Mouse (Mus musculus) heart, postnatal 10 days (tissue): ENCODE measurements around the gene Adipor2. TPM values are rescaled to one million over a fixed set of nuclear protein-coding genes. Genes with fewer than 3 reads are reported as not detected.
A peak's percentile ranks its signal among the peaks of the same experiment; 100 is the strongest.
"Not testable (repeated sequence)": the region's sequence is repeated elsewhere in the genome, so short reads cannot be mapped to it uniquely, and the experiment has no call there.

Source experiments
- DNase-seq, 2 experiments: peaks; one replicate each; pipeline ENCODE4 v3.0.0; 2021
- intact Hi-C: fragments of 180-260 bp; cut with DNase I; formaldehyde crosslinking; loops from one replicate; pipeline ENCODE4 v1.15.1; 2025
- total RNA-seq, 2 experiments: library from RNA; stranded (reverse); gene quantifications; 2 replicates each; pipeline ENCODE4 v1.2.3; 2021

Gene Adipor2
- total RNA-seq, 2 experiments from 2014 or later = 59.0 to 61.0 TPM

- DNase-seq = peak in 1 of 2 experiments; percentile 29
- intact Hi-C loops = no loop called here
These were observed 21.8 kb downstream of the Adipor2 start for GRCm38 (mm10) chr6:119395421-119396308.

DNA sequence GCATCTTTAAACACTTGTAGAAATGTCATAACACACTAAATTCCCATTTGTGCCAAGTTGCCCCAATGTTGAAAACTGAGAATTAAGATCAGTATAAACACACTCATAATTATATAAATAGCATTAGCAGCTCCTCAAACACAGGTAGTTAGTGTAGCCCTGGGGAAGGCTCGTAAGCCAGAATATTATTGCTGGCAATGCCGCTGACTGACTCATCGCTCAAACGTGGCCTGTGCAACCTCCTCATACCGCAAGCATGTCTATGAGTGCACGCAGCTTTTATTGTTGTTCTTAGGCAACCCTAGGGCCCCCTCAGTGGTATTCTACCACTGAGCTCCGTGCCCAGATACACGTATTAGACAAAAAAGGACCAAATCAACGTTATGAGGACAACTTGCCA, 24.7 kb downstream of the Adipor2 start:
- no peak for DNase-seq
- intact Hi-C loops = no loop called here

- intact Hi-C loops = no loop called here
- no peak for DNase-seq
These were observed 26.8 kb downstream of the Adipor2 start for GRCm38 (mm10) chr6:119390728-119391127.

GRCm38 (mm10) chr6:119389089-119389488, 28.4 kb downstream of the Adipor2 start:
- intact Hi-C loops = loop anchor here (2.0 to 5.0 kb wide), 2 partner anchors 30 to 43 kb away; no protein-coding TSS in a partner anchor
- DNase-seq = peak in 1 of 2 experiments; percentile 20

GRCm38 (mm10) chr6:119388650-119389012, 28.9 kb downstream of the Adipor2 start:
- peak; percentile 96 to 97 for DNase-seq
- intact Hi-C loops = loop anchor here (2.0 to 5.0 kb wide), 2 partner anchors 30 to 44 kb away; no protein-coding TSS in a partner anchor

DNA sequence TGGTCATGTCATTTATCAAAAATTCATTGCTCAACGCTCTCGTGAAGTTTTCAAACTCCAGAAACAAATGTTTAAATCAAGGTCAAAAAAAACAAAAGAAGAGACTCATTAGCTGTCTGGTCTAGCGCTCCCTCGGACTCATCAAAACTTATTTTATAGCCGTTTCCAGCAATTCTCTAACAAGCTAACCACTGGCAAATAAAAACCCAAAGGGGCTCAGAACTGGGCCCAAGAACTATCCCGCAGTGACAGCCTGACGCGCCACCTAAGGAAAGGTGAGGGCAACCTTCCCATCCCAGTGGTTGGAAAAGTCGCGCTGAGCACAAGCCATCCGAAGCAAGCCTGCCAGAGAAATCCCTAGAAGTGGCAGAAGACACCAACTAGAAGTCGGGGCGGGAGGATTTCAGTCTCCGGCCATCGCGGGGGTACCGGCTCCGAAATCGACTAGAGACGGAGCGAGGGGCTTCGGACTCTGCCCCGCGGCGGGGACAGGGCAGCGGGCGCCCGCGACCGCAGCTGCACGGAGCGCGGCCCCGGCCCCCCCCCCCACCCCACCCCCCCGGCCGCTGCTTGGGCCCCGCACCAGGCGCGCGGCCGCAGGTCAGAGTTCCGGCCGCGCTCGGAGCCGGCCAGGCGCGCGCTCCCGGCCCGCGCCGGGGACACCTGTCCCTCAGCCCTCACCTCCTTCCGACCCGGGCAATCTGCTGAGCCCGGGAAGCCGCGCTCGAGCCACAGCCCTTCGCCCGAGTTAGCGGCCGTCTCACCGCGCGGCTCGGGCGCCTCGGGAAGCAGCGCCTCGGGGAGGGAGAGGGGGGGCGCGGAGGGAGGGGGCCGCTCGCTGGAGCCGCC, 29.5 kb downstream of the Adipor2 start:
- intact Hi-C loops = loop anchor here (2.0 to 5.0 kb wide), 2 partner anchors 31 to 44 kb away; no protein-coding TSS in a partner anchor
- peak; percentile 55 to 61 for DNase-seq

GRCm38 (mm10) chr6:119386821-119387220, 30.7 kb downstream of the Adipor2 start:
- intact Hi-C loops = loop anchor here (5.0 kb wide), 1 partner anchor 45 kb away; no protein-coding TSS in a partner anchor
- no peak for DNase-seq

- intact Hi-C loops = loop anchor here (5.0 kb wide), 1 partner anchor 46 kb away; no protein-coding TSS in a partner anchor
- no peak for DNase-seq
These were observed 31.1 kb downstream of the Adipor2 start for GRCm38 (mm10) chr6:119386421-119386820.

DNA sequence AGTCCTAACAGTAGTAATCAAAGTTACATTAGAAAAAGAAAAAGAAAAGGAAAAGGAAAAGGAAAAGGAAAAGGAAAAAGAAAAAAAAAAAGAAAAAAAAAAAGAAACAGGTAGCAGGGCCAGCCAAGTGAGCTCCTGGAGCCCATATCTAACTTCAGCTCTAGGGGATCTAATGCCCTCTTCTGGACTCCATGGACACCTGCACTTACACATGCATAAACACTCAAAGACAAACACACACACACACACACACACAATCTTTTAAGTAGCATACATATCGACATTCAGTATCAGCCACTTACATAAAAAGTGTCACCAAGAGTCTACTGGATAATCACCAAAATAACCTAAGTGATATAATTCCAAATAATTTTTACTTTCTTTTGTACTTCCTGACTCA, 31.8 kb downstream of the Adipor2 start:
- DNase-seq = no peak

DNA sequence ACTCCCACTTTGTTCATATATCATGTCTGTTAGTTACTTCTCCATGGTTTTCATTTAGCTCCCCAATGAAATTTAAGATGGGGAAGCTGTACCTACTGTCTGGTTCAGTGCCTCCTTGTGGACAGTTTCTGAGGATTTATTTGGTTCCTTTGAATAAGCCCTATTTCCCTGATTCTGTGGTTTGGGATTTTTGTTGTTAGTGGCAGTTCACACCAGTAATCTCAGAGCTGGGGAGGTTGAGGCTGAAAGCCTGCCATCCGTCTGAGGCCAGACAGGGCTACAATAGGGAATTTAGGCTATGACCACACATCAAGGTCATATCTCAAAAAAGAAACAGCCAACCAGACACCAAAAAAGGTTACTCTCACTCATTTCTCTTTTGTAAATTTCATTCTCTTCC, 38.9 kb downstream of the Adipor2 start:
- DNase-seq = no peak
- intact Hi-C loops = no loop called here

More for the DNA sequence above, 31.8 kb downstream of the Adipor2 start:
- intact Hi-C loops = loop anchor here (5.0 kb wide), 1 partner anchor 47 kb away; no protein-coding TSS in a partner anchor

- intact Hi-C loops = no loop called here
- no peak for DNase-seq
These were observed 39.9 kb downstream of the Adipor2 start for GRCm38 (mm10) chr6:119377613-119378012.

- intact Hi-C loops = no loop called here
- no peak for DNase-seq
These were observed 42.5 kb downstream of the Adipor2 start for GRCm38 (mm10) chr6:119375035-119375434.

DNA sequence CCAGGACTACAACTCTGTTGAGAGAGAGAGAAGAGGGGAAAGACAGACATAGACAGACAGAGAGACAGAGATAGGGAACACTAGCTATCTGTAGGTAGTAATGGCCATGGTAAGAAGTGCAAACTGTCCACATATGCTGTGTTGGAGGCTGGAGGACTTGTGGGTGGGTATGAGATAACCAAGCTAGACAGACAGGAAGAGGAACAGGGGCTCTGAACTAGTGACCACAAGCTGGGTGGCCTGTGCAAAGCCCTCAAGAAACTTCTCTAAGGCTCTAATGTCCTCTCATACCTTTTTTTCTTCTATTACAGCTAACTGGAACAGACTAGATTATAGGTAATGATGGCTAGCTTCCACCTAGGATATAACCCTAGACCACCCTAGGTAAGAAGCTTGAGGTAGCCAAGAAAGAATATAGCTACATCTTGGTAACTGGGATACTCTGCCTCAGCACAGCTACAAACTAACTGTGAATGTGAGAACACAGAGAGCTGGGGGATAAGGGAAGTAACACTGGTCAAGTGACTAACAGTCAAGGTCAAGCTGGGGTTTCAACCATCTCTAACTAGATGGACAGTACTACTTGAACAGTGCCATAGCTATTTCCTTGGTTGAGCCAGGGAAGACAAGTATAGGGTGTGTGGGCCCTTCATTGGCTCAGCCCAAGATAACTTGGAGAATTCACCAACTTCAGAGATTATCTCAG, 44.4 kb downstream of the Adipor2 start:
- DNase-seq = no peak
- intact Hi-C loops = no loop called here

DNA sequence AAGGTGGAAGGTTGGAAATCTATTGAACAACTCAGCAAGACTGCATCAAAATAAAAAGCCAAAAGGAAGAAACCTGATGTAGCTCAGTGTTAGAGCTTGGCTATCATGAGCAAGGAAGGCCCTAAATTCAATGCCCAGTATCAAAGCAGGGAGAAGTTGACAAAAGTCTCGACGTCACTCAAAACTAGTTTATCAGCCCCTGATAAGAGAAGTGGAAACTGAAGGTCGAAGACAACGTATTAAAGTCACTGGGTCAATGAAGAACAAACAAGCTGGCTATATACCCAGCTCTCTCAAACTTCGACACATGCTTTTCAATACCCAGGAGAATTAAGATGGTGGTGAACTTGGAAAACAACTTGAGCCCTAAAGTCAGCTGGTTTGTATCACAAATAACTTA, 45.3 kb downstream of the Adipor2 start:
- no peak for DNase-seq
- intact Hi-C loops = no loop called here

GRCm38 (mm10) chr6:119371624-119372023, 45.9 kb downstream of the Adipor2 start:
- intact Hi-C loops = no loop called here

DNA sequence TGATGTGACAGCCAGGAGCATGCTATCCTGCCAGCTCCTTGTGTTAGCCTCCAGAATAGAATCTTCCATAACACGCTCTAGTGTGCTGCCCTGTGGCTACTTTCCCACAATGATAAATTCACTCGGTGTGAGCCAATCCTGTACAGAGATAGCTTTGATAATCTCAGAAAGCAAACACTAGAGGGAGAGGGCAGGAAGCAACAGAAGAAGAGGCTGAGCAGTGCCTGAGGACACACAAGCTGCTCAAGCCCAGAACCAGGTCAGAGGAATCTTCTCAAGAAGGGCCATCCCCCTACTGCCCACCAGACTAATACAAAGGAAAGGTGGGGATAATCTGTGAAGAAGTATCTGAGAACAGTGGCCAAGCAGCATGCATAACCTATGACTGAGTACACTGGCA, 50.1 kb downstream of the Adipor2 start:
- intact Hi-C loops = loop anchor here (10.0 kb wide), 1 partner anchor 1117 kb away; no protein-coding TSS in a partner anchor
- DNase-seq = no peak

More at GRCm38 (mm10) chr6:119371624-119372023, 45.9 kb downstream of the Adipor2 start:
- no peak for DNase-seq

DNA sequence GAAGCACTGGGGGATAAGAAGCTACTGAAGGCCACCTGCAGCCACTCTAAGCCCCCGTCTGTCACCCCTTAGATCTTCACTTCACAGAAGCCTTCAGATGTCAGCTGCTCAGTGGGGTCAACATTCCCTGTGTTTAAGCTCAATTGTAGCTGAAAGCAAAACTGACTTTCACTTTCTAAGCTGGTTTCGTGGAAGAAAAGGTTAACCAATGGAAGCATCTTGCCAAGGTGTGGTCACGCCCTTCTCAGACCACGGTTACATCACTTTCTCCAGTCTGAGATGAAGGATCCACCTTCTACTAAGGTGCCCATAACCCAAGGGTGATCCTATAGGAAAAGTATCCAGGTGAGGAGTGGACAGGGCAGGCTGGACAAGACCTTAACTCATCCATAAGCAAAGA, 50.7 kb downstream of the Adipor2 start:
- intact Hi-C loops = loop anchor here (10.0 kb wide), 1 partner anchor 1118 kb away; no protein-coding TSS in a partner anchor
- not testable (repeated sequence) for DNase-seq

DNA sequence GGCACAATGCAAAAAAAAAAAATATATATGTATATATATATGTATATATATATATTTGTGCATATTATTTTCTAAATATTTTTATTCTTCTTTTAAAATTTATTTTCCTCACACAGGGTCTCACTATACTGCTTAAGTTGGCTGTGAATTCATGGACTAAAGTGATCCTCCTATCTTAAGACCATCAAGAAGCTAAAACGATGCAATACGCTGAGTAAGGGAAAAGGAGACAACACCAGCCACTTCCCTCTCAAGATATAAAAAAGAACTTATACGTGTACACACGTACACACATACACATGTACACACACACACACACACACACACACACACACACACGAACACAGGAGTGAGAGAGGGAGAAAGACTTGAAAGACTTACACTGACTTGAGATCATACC, 53.9 kb downstream of the Adipor2 start:
- intact Hi-C loops = loop anchor here (5.0 to 10.0 kb wide), 2 partner anchors 69 to 1121 kb away; no protein-coding TSS in a partner anchor
- no peak for DNase-seq

GRCm38 (mm10) chr6:119360925-119361702, 56.4 kb downstream of the Adipor2 start:
- intact Hi-C loops = loop anchor here (5.0 to 10.0 kb wide), 2 partner anchors 71 to 1124 kb away; no protein-coding TSS in a partner anchor
- DNase-seq = no peak
